ENCODE assay signal across 9 mouse cellular contexts in genomic region chr4:111719776-111720661, GRCm38 (mm10). TPM values are rescaled to one million over a fixed set of nuclear protein-coding genes. Genes with fewer than 3 reads are reported as not detected.
DNase-seq lines count a peak whose midpoint lies in the region; ATAC-seq and TF ChIP-seq lines count a peak whose summit lies in the region.
"Had no signal": no experiment of that assay in that cellular context is flagged by ENCODE, and none has a peak within 500 bp of the region (broad histone marks: within the 10 kb centered on the region; RNA-seq: fewer than 3 reads in every experiment).

TSS of gene Spata6 (plus strand) at chr4:111719984.

- H3K27me3 ChIP-seq in embryonic facial prominence, embryonic 15.5 days, result no peaks in the 10 kb centered on the region
- no peaks in the 10 kb centered on the region for H3K27me3 ChIP-seq in limb, embryonic 14.5 days (ENCODE audit: control insufficient read depth, insufficient read depth, low read length)
- no peaks in the 10 kb centered on the region for H3K27me3 ChIP-seq in midbrain, embryonic 16.5 days (ENCODE audit: control insufficient read depth, insufficient read depth, low read depth, low read length)
- no peaks in the 10 kb centered on the region for H3K27me3 ChIP-seq in spleen, adult 2 months (ENCODE audit: control insufficient read depth, insufficient read depth, low read length)

- TF ChIP-seq CTCF in bone marrow, adult 2 months (IDR thresholded peaks at IDR 0.05; ENCODE audit: control insufficient read depth, insufficient read depth, low read length), result no peak
- TF ChIP-seq CTCF in spleen, adult 2 months (IDR thresholded peaks at IDR 0.05; ENCODE audit: extremely low read depth, insufficient read depth, insufficient read length, insufficient replicate concordance), result no peak

- peak within 1 kb of the TSS; percentile 64 for H3K4me3 ChIP-seq in bone marrow, adult 2 months (replicated peaks; ENCODE audit: control insufficient read depth, low read depth, low read length)
- peak within 1 kb of the TSS; percentile 86 for H3K4me3 ChIP-seq in embryonic facial prominence, embryonic 15.5 days (replicated peaks)
- H3K4me3 ChIP-seq in limb, embryonic 14.5 days (replicated peaks; ENCODE audit: low read length), result peak within 1 kb of the TSS; percentile 81
- H3K4me3 ChIP-seq in midbrain, embryonic 16.5 days (ENCODE audit: low read depth, low read length), result peak within 1 kb of the TSS; percentile 87
- peak within 1 kb of the TSS; percentile 91 for H3K4me3 ChIP-seq in spleen, adult 2 months (ENCODE audit: extremely low read depth, insufficient read depth, insufficient read length)

- peak; percentile 86 for DNase-seq in 3T3-L1 (ENCODE audit: low read depth, low spot score)
- peak; percentile 90 for DNase-seq in heart, adult 8-10 months (ENCODE audit: low spot score)
- peak; percentile 95 for DNase-seq in kidney, adult 9 months
- DNase-seq in limb, embryonic 14.5 days (ENCODE audit: low spot score), result peak; percentile 88
- peak; percentile 90 to 93 for DNase-seq in spleen, adult 2 months (ENCODE audit: low read depth in 1 of 2, low spot score in 2 of 2)

- H3K4me1 ChIP-seq in bone marrow, adult 2 months (ENCODE audit: control insufficient read depth, insufficient read depth, low read length), result no peaks in the 10 kb centered on the region
- peaks cover 11% of the 10 kb centered on the region for H3K4me1 ChIP-seq in embryonic facial prominence, embryonic 15.5 days
- H3K4me1 ChIP-seq in limb, embryonic 14.5 days (ENCODE audit: control insufficient read depth, insufficient read depth, low read length), result peaks cover 12% of the 10 kb centered on the region
- no peaks in the 10 kb centered on the region for H3K4me1 ChIP-seq in midbrain, embryonic 16.5 days (ENCODE audit: control insufficient read depth, insufficient read depth, low read length)
- no peaks in the 10 kb centered on the region; the same call in 1 of the 2 replicates for H3K4me1 ChIP-seq in spleen, adult 2 months (ENCODE audit: control insufficient read depth, insufficient read depth, insufficient read length)

- peak within 1 kb of the TSS; percentile 71 for H3K4me2 ChIP-seq in embryonic facial prominence, embryonic 15.5 days (replicated peaks)
- peak within 1 kb of the TSS; percentile 60 for H3K4me2 ChIP-seq in limb, embryonic 14.5 days (replicated peaks; ENCODE audit: low read depth, low read length, severe bottlenecking)
- H3K4me2 ChIP-seq in midbrain, embryonic 16.5 days (ENCODE audit: low read length), result peak within 1 kb of the TSS; percentile 85

- peak within 1 kb of the TSS; percentile 72 for H3K9ac ChIP-seq in embryonic facial prominence, embryonic 15.5 days
- peak within 1 kb of the TSS; percentile 75 for H3K9ac ChIP-seq in limb, embryonic 14.5 days (ENCODE audit: low read depth, low read length, severe bottlenecking)
- H3K9ac ChIP-seq in midbrain, embryonic 16.5 days (ENCODE audit: low read depth, low read length), result peak within 1 kb of the TSS; percentile 82

- peak; percentile 94 for ATAC-seq in embryonic facial prominence, embryonic 15.5 days (ENCODE audit: insufficient number of reproducible peaks, low FRiP score, low TSS enrichment, low read depth)
- peak; percentile 91 for ATAC-seq in limb, embryonic 14.5 days (ENCODE audit: low FRiP score, low read depth)
- peak; percentile 96 for ATAC-seq in midbrain, embryonic 16.5 days

- H3K9me3 ChIP-seq in embryonic facial prominence, embryonic 15.5 days (replicated peaks), result no peaks in the 10 kb centered on the region
- H3K9me3 ChIP-seq in limb, embryonic 14.5 days (ENCODE audit: control insufficient read depth, low read length), result no peaks in the 10 kb centered on the region
- H3K9me3 ChIP-seq in midbrain, embryonic 16.5 days (replicated peaks; ENCODE audit: control insufficient read depth, low read length, poor library complexity, severe bottlenecking), result no peaks in the 10 kb centered on the region

- under 1% methylated on average over 50 of the region's 50 CpGs for WGBS in bone marrow, adult 2 months
- WGBS in embryonic facial prominence, embryonic 15.5 days, result 2% methylated on average over 50 of the region's 50 CpGs
- WGBS in limb, embryonic 14.5 days, result under 1% methylated on average over 44 of the region's 50 CpGs
- 2% methylated on average over 50 of the region's 50 CpGs for WGBS in midbrain, embryonic 16.5 days
- WGBS in spleen, adult 2 months, result under 1% methylated on average over 49 of the region's 50 CpGs

- H3K36me3 ChIP-seq in embryonic facial prominence, embryonic 15.5 days, result no peaks in the 10 kb centered on the region
- no peaks in the 10 kb centered on the region for H3K36me3 ChIP-seq in limb, embryonic 14.5 days (ENCODE audit: control insufficient read depth, insufficient read depth, low read length)
- no peaks in the 10 kb centered on the region for H3K36me3 ChIP-seq in midbrain, embryonic 16.5 days (ENCODE audit: control insufficient read depth, insufficient read depth, low read length)
- no peaks in the 10 kb centered on the region; the same call in 1 of the 2 replicates for H3K36me3 ChIP-seq in spleen, adult 2 months (ENCODE audit: control insufficient read depth, insufficient read depth, low read length)

- no peak; the same call in 1 of the 2 replicates for TF ChIP-seq POLR2A in bone marrow, adult 2 months (IDR thresholded peaks at IDR 0.05; ENCODE audit: borderline replicate concordance, control insufficient read depth, low read depth, low read length)
- TF ChIP-seq POLR2A in limb, embryonic 14.5 days (IDR thresholded peaks at IDR 0.05; ENCODE audit: borderline replicate concordance, extremely low read depth, insufficient read depth, insufficient read length), result no peak
- TF ChIP-seq POLR2A in spleen, adult 2 months (IDR thresholded peaks at IDR 0.05; ENCODE audit: low read depth, low read length), result no peak; the same call in 1 of the 2 replicates

- H3K27ac ChIP-seq in bone marrow, adult 2 months (ENCODE audit: control insufficient read depth, insufficient read depth, low read depth, low read length, poor library complexity), result peak within 1 kb of the TSS; percentile 69
- H3K27ac ChIP-seq in embryonic facial prominence, embryonic 15.5 days (replicated peaks), result peak within 1 kb of the TSS; percentile 83
- peak within 1 kb of the TSS; percentile 78 for H3K27ac ChIP-seq in limb, embryonic 14.5 days (replicated peaks; ENCODE audit: low read depth, low read length)
- H3K27ac ChIP-seq in midbrain, embryonic 16.5 days (ENCODE audit: low read length), result peak within 1 kb of the TSS; percentile 48
- H3K27ac ChIP-seq in spleen, adult 2 months (ENCODE audit: insufficient read depth, low read length), result peak within 1 kb of the TSS; percentile 89

RNA-seq across cellular contexts. Expression of gene Spata6, which starts in this region (rescaled TPM):
- 5.8 and 7.5 TPM in 2 replicates for polyA plus RNA-seq in bone marrow, adult 2 months (2011; ENCODE audit: insufficient read depth, insufficient read length, low replicate concordance, missing spikeins)
- polyA plus RNA-seq in embryonic facial prominence, embryonic 15.5 days (2015; fragmentation: Nextera tagmentation; extraction: Ambion mirVana), result 25.1 and 26.1 TPM in 2 replicates
- 1 to 10 TPM; 5.0 to 7.6 (median 6.0) TPM for total RNA-seq in heart, adult 8-10 months (2022)
- polyA plus RNA-seq in limb, embryonic 14.5 days (2012; rRNA removed), result 21.2 and 21.3 TPM in 2 replicates
- polyA plus RNA-seq in limb, embryonic 14.5 days (2014; fragmentation: Nextera tagmentation; extraction: Ambion mirVana), result 21.0 and 27.4 TPM in 2 replicates
- polyA plus RNA-seq in midbrain, embryonic 16.5 days (2015; fragmentation: Nextera tagmentation; extraction: Ambion mirVana), result 14.5 and 14.9 TPM in 2 replicates
- 8.9 and 16.8 TPM in 2 replicates for polyA plus RNA-seq in spleen, adult 2 months (2012; rRNA removed)
- total RNA-seq: MEL had no signal

Comparison
In these comparisons a context has a peak if more than half of its experiments do, and no peak if none do; other contexts are left out.
1. Peak in every context shown above with its lines: DNase-seq, ATAC-seq, H3K4me3 ChIP-seq and H3K27ac ChIP-seq.